Mouse (Mus musculus) forebrain, embryonic 12.5 days (tissue): ENCODE data around the gene Pacsin2. TPM values are rescaled to one million over a fixed set of nuclear protein-coding genes. Genes with fewer than 3 reads are reported as not detected.
A peak's percentile ranks its signal among the peaks of the same experiment; 100 is the strongest.
"Not testable (repeated sequence)": the region's sequence is repeated elsewhere in the genome, so short reads cannot be mapped to it uniquely, and the experiment has no call there.

Experiments
- ATAC-seq: fragments of 200-750 bp; cut with Nextera tagmentation; 2 replicates; pipeline ENCODE4 v1.8.0; 2017; ENCODE audit warnings: moderate TSS enrichment; ENCODE audit not compliant: low FRiP score
- H3K27ac ChIP-seq: fragments of 300-500 bp; sonication (generic); 2 replicates; pipeline ENCODE4 v1.5.1; 2016; ENCODE audit warnings: mild to moderate bottlenecking
- H3K27me3 ChIP-seq: fragments of 300-500 bp; sonication (generic); 2 replicates; pipeline ENCODE4 v1.6.1; 2016; ENCODE audit warnings: mild to moderate bottlenecking
- H3K36me3 ChIP-seq: fragments of 300-500 bp; sonication (generic); replicated peaks from 2 replicates; pipeline ENCODE4 v1.6.1; 2016; ENCODE audit warnings: mild to moderate bottlenecking
- H3K4me1 ChIP-seq: fragments of 300-500 bp; sonication (generic); 2 replicates; pipeline ENCODE4 v1.6.1; 2016
- H3K4me2 ChIP-seq: fragments of 300-500 bp; sonication (generic); 2 replicates; pipeline ENCODE4 v1.6.1; 2016; ENCODE audit warnings: mild to moderate bottlenecking, moderate library complexity
- H3K4me3 ChIP-seq: fragments of 300-500 bp; sonication (generic); replicated peaks from 2 replicates; pipeline ENCODE4 v1.5.1; 2016; ENCODE audit warnings: mild to moderate bottlenecking
- H3K9ac ChIP-seq: fragments of 300-500 bp; sonication (generic); 2 replicates; pipeline ENCODE4 v1.6.1; 2016; ENCODE audit warnings: mild to moderate bottlenecking
- H3K9me3 ChIP-seq: fragments of 300-500 bp; sonication (generic); 2 replicates; pipeline ENCODE4 v1.6.1; 2016
- WGBS: fragments of 180-500 bp; shearing (Covaris S2); methylation state at CpG from one replicate; pipeline ENCODE4 v1.1.7; 2016; 5-methylcytosine and 5-hydroxymethylcytosine counted together
- polyA plus RNA-seq: library from polyadenylated mRNA; unstranded; fragments of >200 nt; fragmentation: Nextera tagmentation; extraction: Ambion mirVana; gene quantifications from 2 replicates; pipeline ENCODE4 v1.2.1, GENCODE M21; 2016

The Pacsin2 gene
- polyA plus RNA-seq, 1 experiment from 2014 or later, result 37.0 TPM

- H3K36me3 ChIP-seq, result no peaks in the 10 kb centered on the region
- H3K27ac ChIP-seq, result no peak overlapping the region
- no peaks in the 10 kb centered on the region for H3K27me3 ChIP-seq
- ATAC-seq, result no peak
- no peaks in the 10 kb centered on the region for H3K4me1 ChIP-seq
- WGBS, result 70% methylated on average over 10 of the region's 10 CpGs
- H3K4me3 ChIP-seq, result no peak overlapping the region
- H3K4me2 ChIP-seq, result no peak overlapping the region
- no peaks in the 10 kb centered on the region for H3K9me3 ChIP-seq
- no peak overlapping the region for H3K9ac ChIP-seq
Measured at GRCm38 (mm10) chr15:83473832-83474465, 9.5 kb upstream of the Pacsin2 start.

GRCm38 (mm10) chr15:83473251-83473650 is 8.8 kb upstream of the Pacsin2 start:
- 83% methylated on average over 1 of the region's 1 CpGs for WGBS
- H3K4me1 ChIP-seq, result no peaks in the 10 kb centered on the region
- H3K27me3 ChIP-seq, result no peaks in the 10 kb centered on the region
- no peak overlapping the region for H3K4me2 ChIP-seq
- H3K27ac ChIP-seq, result no peak overlapping the region
- no peaks in the 10 kb centered on the region for H3K9me3 ChIP-seq
- H3K36me3 ChIP-seq, result no peaks in the 10 kb centered on the region
- H3K9ac ChIP-seq, result no peak overlapping the region
- ATAC-seq, result no peak
- no peak overlapping the region for H3K4me3 ChIP-seq

GRCm38 (mm10) chr15:83471476-83471875 is 7.1 kb upstream of the Pacsin2 start:
- 80% methylated on average over 6 of the region's 7 CpGs for WGBS
- Histone ChIP-seq H3K9me3 (no peaks in the 10 kb centered on the region), H3K27ac (no peak overlapping the region), H3K4me1 (no peaks in the 10 kb centered on the region), H3K9ac (no peak overlapping the region), H3K36me3 (no peaks in the 10 kb centered on the region), H3K4me3 (no peak overlapping the region), H3K27me3 (no peaks in the 10 kb centered on the region), H3K4me2 (no peak overlapping the region)
- ATAC-seq, result no peak

GRCm38 (mm10) chr15:83470443-83470842 is 6.0 kb upstream of the Pacsin2 start:
- Histone ChIP-seq H3K36me3 (no peaks in the 10 kb centered on the region), H3K27ac (no peak overlapping the region), H3K27me3 (no peaks in the 10 kb centered on the region), H3K4me2 (no peak overlapping the region), H3K9ac (no peak overlapping the region), H3K4me1 (no peaks in the 10 kb centered on the region), H3K4me3 (no peak overlapping the region), H3K9me3 (no peaks in the 10 kb centered on the region)
- ATAC-seq, result no peak
- WGBS, result 84% methylated on average over 8 of the region's 8 CpGs

GRCm38 (mm10) chr15:83469279-83469821 is 4.9 kb upstream of the Pacsin2 start:
- H3K9me3 ChIP-seq, result no peaks in the 10 kb centered on the region
- H3K4me2 ChIP-seq, result no peak overlapping the region
- H3K27me3 ChIP-seq, result no peaks in the 10 kb centered on the region
- no peak overlapping the region for H3K27ac ChIP-seq
- ATAC-seq, result no peak
- H3K36me3 ChIP-seq, result no peaks in the 10 kb centered on the region
- no peaks in the 10 kb centered on the region for H3K4me1 ChIP-seq
- no peak overlapping the region for H3K9ac ChIP-seq
- no peak overlapping the region for H3K4me3 ChIP-seq
- WGBS, result 79% methylated on average over 6 of the region's 6 CpGs

- ATAC-seq, result no peak
- H3K27me3 ChIP-seq, result no peaks in the 10 kb centered on the region
- H3K9me3 ChIP-seq, result no peaks in the 10 kb centered on the region
- H3K27ac ChIP-seq, result no peak overlapping the region
- 86% methylated on average over 9 of the region's 9 CpGs for WGBS
- H3K9ac ChIP-seq, result no peak overlapping the region
- peaks cover 10% of the 10 kb centered on the region for H3K4me1 ChIP-seq
- H3K4me2 ChIP-seq, result no peak overlapping the region
- no peaks in the 10 kb centered on the region for H3K36me3 ChIP-seq
- H3K4me3 ChIP-seq, result no peak overlapping the region
Measured at GRCm38 (mm10) chr15:83467232-83467966, 3.0 kb upstream of the Pacsin2 start.

- no peaks in the 10 kb centered on the region for H3K36me3 ChIP-seq
- no peak overlapping the region for H3K4me3 ChIP-seq
- H3K4me1 ChIP-seq, result peaks cover 10% of the 10 kb centered on the region
- H3K9ac ChIP-seq, result no peak overlapping the region
- 82% methylated on average over 4 of the region's 4 CpGs for WGBS
- H3K4me2 ChIP-seq, result no peak overlapping the region
- no peaks in the 10 kb centered on the region for H3K27me3 ChIP-seq
- ATAC-seq, result no peak
- no peak overlapping the region for H3K27ac ChIP-seq
- H3K9me3 ChIP-seq, result no peaks in the 10 kb centered on the region
Measured at GRCm38 (mm10) chr15:83466331-83466730, 1.9 kb upstream of the Pacsin2 start.

- peak; percentile 5; the same call in 1 of the 2 replicates for ATAC-seq
- Histone ChIP-seq H3K9ac (no peak overlapping the region), H3K4me1 (peaks cover 10% of the 10 kb centered on the region), H3K9me3 (no peaks in the 10 kb centered on the region), H3K27me3 (no peaks in the 10 kb centered on the region), H3K27ac (no peak overlapping the region), H3K4me3 (peak overlapping the region; percentile 81), H3K4me2 (peak overlapping the region; percentile 89), H3K36me3 (no peaks in the 10 kb centered on the region)
- WGBS, result 80% methylated on average over 19 of the region's 19 CpGs
Measured at GRCm38 (mm10) chr15:83464905-83465650, 672 bp upstream of the Pacsin2 start.

GRCm38 (mm10) chr15:83463369-83464082 is 880 bp downstream of the Pacsin2 start:
- 11% methylated on average over 17 of the region's 17 CpGs for WGBS
- H3K9me3 ChIP-seq, result no peaks in the 10 kb centered on the region
- no peak for ATAC-seq
- H3K4me3 ChIP-seq, result peak overlapping the region; percentile 81
- H3K27ac ChIP-seq, result no peak overlapping the region; the same call in 1 of the 2 replicates
- H3K27me3 ChIP-seq, result no peaks in the 10 kb centered on the region
- H3K4me2 ChIP-seq, result peak overlapping the region; percentile 89
- H3K9ac ChIP-seq, result peak overlapping the region; percentile 80
- H3K36me3 ChIP-seq, result no peaks in the 10 kb centered on the region
- H3K4me1 ChIP-seq, result peaks cover 10% of the 10 kb centered on the region

GRCm38 (mm10) chr15:83462349-83462748 is 2.1 kb downstream of the Pacsin2 start:
- not testable (repeated sequence) for H3K36me3 ChIP-seq, H3K27ac ChIP-seq, H3K4me3 ChIP-seq, H3K27me3 ChIP-seq, H3K9me3 ChIP-seq, H3K4me2 ChIP-seq, ATAC-seq, H3K9ac ChIP-seq
- 95% methylated on average over 8 of the region's 8 CpGs for WGBS
- H3K4me1 ChIP-seq, result peaks cover 10% of the 10 kb centered on the region

GRCm38 (mm10) chr15:83460891-83461290 is 3.5 kb downstream of the Pacsin2 start:
- no peak overlapping the region for H3K27ac ChIP-seq
- no peak overlapping the region for H3K9ac ChIP-seq
- H3K4me2 ChIP-seq, result no peak overlapping the region
- no peaks in the 10 kb centered on the region for H3K27me3 ChIP-seq
- no peak overlapping the region for H3K4me3 ChIP-seq
- peaks cover 10% of the 10 kb centered on the region for H3K4me1 ChIP-seq
- WGBS, result 88% methylated on average over 3 of the region's 3 CpGs
- H3K36me3 ChIP-seq, result no peaks in the 10 kb centered on the region
- H3K9me3 ChIP-seq, result no peaks in the 10 kb centered on the region
- ATAC-seq, result no peak

- no peaks in the 10 kb centered on the region for H3K9me3 ChIP-seq
- no peak overlapping the region for H3K4me2 ChIP-seq
- no peaks in the 10 kb centered on the region for H3K27me3 ChIP-seq
- H3K4me3 ChIP-seq, result no peak overlapping the region
- no peak for ATAC-seq
- H3K4me1 ChIP-seq, result no peaks in the 10 kb centered on the region
- 88% methylated on average over 1 of the region's 1 CpGs for WGBS
- H3K27ac ChIP-seq, result no peak overlapping the region
- H3K9ac ChIP-seq, result no peak overlapping the region
- H3K36me3 ChIP-seq, result no peaks in the 10 kb centered on the region
Measured at GRCm38 (mm10) chr15:83457541-83457940, 6.9 kb downstream of the Pacsin2 start.
